Mouse (Mus musculus) 3134 (cell line): ENCODE measurements at regions not wholly inside any gene's neighbourhood (a gene's known extent, or its start where the extent isn't known, plus 50 kb on each side); places are given as distances from the start of the nearest gene placed in this dataset.

Source experiments
- DNase-seq: peaks from one replicate; pipeline ENCODE4 v3.0.0-alpha.2; 2011; ENCODE audit warnings: low spot score; ENCODE audit not compliant: insufficient read length; ENCODE audit errors: extremely low read depth

GRCm38 (mm10) chr16:24154816-24155357, 166.2 kb upstream of the Bcl6 start:
- DNase-seq, result no peak

GRCm38 (mm10) chr16:24153943-24154342, 165.3 kb upstream of the Bcl6 start:
- DNase-seq, result no peak

GRCm38 (mm10) chr16:24151831-24152247, 163.2 kb upstream of the Bcl6 start:
- no peak for DNase-seq

- no peak for DNase-seq
These were observed 162.6 kb upstream of the Bcl6 start for GRCm38 (mm10) chr16:24151178-24151725.

- no peak for DNase-seq
These were observed 161.9 kb upstream of the Bcl6 start for GRCm38 (mm10) chr16:24150512-24150911.

- DNase-seq, result no peak
These were observed 160.8 kb upstream of the Bcl6 start for GRCm38 (mm10) chr16:24149441-24149840.

- no peak for DNase-seq
These were observed 155.2 kb upstream of the Bcl6 start for GRCm38 (mm10) chr16:24143894-24144293.

- no peak for DNase-seq
These were observed 154.4 kb upstream of the Bcl6 start for GRCm38 (mm10) chr16:24142915-24143541.

- DNase-seq, result no peak
These were observed 150.5 kb upstream of the Bcl6 start for GRCm38 (mm10) chr16:24139109-24139508.

GRCm38 (mm10) chr16:24137266-24138033, 148.8 kb upstream of the Bcl6 start:
- DNase-seq, result no peak

GRCm38 (mm10) chr16:24136483-24137148, 148.0 kb upstream of the Bcl6 start:
- peak; percentile 49 for DNase-seq

GRCm38 (mm10) chr16:24135841-24136240, 147.2 kb upstream of the Bcl6 start:
- peak; percentile 22 for DNase-seq

- no peak for DNase-seq
These were observed 146.7 kb upstream of the Bcl6 start for GRCm38 (mm10) chr16:24135351-24135750.

- DNase-seq, result no peak
These were observed 145.9 kb upstream of the Bcl6 start for GRCm38 (mm10) chr16:24134486-24135050.

- DNase-seq, result no peak
These were observed 142.0 kb upstream of the Bcl6 start for GRCm38 (mm10) chr16:24130646-24131045.

- no peak for DNase-seq
These were observed 141.0 kb upstream of the Bcl6 start for GRCm38 (mm10) chr16:24129701-24130100.

GRCm38 (mm10) chr16:24128566-24128965, 139.9 kb upstream of the Bcl6 start:
- no peak for DNase-seq

- no peak for DNase-seq
These were observed 136.1 kb upstream of the Bcl6 start for GRCm38 (mm10) chr16:24124766-24125165.

GRCm38 (mm10) chr16:24124083-24124482, 135.4 kb upstream of the Bcl6 start:
- no peak for DNase-seq

- DNase-seq, result no peak
These were observed 133.0 kb upstream of the Bcl6 start for GRCm38 (mm10) chr16:24121633-24122032.

- DNase-seq, result no peak
These were observed 132.2 kb upstream of the Bcl6 start for GRCm38 (mm10) chr16:24120836-24121235.
